Mouse (Mus musculus): ENCODE results near the gene Areg.

The Areg gene

GRCm38 (mm10) chr5:91162787-91163186, 23.4 kb downstream of the Areg start:
- DNase-seq (ENCODE audit: extremely low read depth, insufficient read length, low spot score): no peak

- no peak for DNase-seq (ENCODE audit: extremely low read depth, insufficient read length, low spot score)
Measured at GRCm38 (mm10) chr5:91166601-91167000, 27.2 kb downstream of the Areg start.

- DNase-seq (ENCODE audit: extremely low read depth, insufficient read length, low spot score): no peak
Measured at GRCm38 (mm10) chr5:91176397-91176796, 37.0 kb downstream of the Areg start.

- no peak for DNase-seq (ENCODE audit: extremely low read depth, insufficient read length, low spot score)
Measured at GRCm38 (mm10) chr5:91194572-91194971, 55.2 kb downstream of the Areg start.

All from 3134 (cell line).